Mouse (Mus musculus) kidney, adult 2 months (tissue): Measurements from ENCODE around the gene Rnaset2a. TPM values are rescaled to one million over a fixed set of nuclear protein-coding genes. Genes with fewer than 3 reads are reported as not detected.
A peak's percentile ranks its signal among the peaks of the same experiment; 100 is the strongest.
"Not testable (repeated sequence)": the region's sequence is repeated elsewhere in the genome, so short reads cannot be mapped to it uniquely, and the experiment has no call there.

ENCODE experiments used
- DNase-seq: peaks from one replicate; pipeline ENCODE4 v3.0.0; 2021
- H3K27ac ChIP-seq: fragments of 200-500 bp; 2 replicates; pipeline ENCODE4 v1.5.1; 2012; ENCODE audit warnings: low read depth, low read length, control low read depth, inconsistent platforms; ENCODE audit not compliant: insufficient read depth
- H3K27me3 ChIP-seq: fragments of 200-500 bp; replicated peaks from 2 replicates; pipeline ENCODE4 v1.6.1; 2012; ENCODE audit warnings: mild to moderate bottlenecking, moderate library complexity, low read length, inconsistent platforms; ENCODE audit not compliant: control insufficient read depth, insufficient read depth
- H3K36me3 ChIP-seq: fragments of 200-500 bp; 2 replicates; pipeline ENCODE4 v1.6.1; 2012; ENCODE audit warnings: mild to moderate bottlenecking, moderate library complexity, low read length, inconsistent platforms; ENCODE audit not compliant: control insufficient read depth, insufficient read depth
- H3K4me1 ChIP-seq: fragments of 200-500 bp; 2 replicates; pipeline ENCODE4 v1.6.1; 2011; ENCODE audit warnings: low read length; ENCODE audit not compliant: control insufficient read depth, insufficient read depth
- H3K4me3 ChIP-seq: fragments of 200-500 bp; 2 replicates; pipeline ENCODE4 v1.5.1; 2011; ENCODE audit warnings: mild to moderate bottlenecking, low read depth, low read length, control low read depth; ENCODE audit not compliant: insufficient read depth
- WGBS: fragments of 180-500 bp; shearing (Covaris S2); methylation state at CpG from one replicate; pipeline ENCODE4 v1.1.7; 2018; 5-methylcytosine and 5-hydroxymethylcytosine counted together
- polyA plus RNA-seq: library from polyadenylated mRNA; depleted of rRNA; stranded (reverse); fragments of >200 nt; gene quantifications from 2 replicates; pipeline ENCODE4 v1.2.3, GENCODE M21; 2012; rRNA removed

Gene Rnaset2a
- polyA plus RNA-seq, 1 experiment: 90.6 TPM

DNA sequence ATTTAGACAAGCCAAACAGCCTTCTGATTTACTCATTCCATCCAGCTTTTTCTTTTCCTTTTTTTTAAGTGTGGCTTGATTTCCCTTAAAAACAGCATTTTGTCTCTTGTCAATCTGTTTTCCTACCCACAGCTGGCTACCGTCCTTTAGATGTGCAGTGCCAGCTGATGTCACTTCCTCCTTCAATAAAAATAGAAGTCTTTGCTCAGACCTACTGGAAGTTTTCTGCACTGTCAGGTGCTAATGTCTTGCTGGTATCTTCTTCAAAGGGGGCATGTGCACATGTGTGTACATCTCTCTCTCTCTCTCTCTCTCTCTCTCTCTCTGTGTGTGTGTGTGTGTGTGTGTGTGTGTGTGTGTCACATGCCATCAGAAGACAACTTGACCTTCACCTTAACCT is 35.7 kb downstream of the Rnaset2a start:
- H3K27ac ChIP-seq, H3K27me3 ChIP-seq: not testable (repeated sequence)

DNA sequence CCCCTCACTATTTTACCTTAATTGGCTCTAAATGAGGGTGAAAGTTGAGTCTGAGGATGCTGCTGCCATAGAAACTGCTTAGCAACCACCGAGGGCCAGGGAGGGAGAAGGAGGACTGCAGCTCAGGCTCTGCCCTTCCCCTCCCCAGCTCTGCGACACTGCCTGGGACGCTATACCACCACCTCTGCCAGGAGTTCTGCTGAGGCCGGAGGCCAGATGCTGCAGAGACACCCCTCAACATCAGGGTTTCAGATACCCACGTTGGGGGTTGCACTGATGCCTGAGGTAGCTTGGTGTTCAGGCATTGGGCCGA is 46.6 kb downstream of the Rnaset2a start:
- H3K27me3 ChIP-seq, H3K4me1 ChIP-seq, H3K27ac ChIP-seq, H3K36me3 ChIP-seq, H3K4me3 ChIP-seq, DNase-seq: not testable (repeated sequence)
- WGBS: 40% methylated on average over 3 of the region's 6 CpGs

More for the DNA sequence above, 35.7 kb downstream of the Rnaset2a start:
- H3K4me3 ChIP-seq, H3K4me1 ChIP-seq, DNase-seq, H3K36me3 ChIP-seq: not testable (repeated sequence)
- WGBS: no CpG with 5 or more reads among the region's 1 CpGs

DNA sequence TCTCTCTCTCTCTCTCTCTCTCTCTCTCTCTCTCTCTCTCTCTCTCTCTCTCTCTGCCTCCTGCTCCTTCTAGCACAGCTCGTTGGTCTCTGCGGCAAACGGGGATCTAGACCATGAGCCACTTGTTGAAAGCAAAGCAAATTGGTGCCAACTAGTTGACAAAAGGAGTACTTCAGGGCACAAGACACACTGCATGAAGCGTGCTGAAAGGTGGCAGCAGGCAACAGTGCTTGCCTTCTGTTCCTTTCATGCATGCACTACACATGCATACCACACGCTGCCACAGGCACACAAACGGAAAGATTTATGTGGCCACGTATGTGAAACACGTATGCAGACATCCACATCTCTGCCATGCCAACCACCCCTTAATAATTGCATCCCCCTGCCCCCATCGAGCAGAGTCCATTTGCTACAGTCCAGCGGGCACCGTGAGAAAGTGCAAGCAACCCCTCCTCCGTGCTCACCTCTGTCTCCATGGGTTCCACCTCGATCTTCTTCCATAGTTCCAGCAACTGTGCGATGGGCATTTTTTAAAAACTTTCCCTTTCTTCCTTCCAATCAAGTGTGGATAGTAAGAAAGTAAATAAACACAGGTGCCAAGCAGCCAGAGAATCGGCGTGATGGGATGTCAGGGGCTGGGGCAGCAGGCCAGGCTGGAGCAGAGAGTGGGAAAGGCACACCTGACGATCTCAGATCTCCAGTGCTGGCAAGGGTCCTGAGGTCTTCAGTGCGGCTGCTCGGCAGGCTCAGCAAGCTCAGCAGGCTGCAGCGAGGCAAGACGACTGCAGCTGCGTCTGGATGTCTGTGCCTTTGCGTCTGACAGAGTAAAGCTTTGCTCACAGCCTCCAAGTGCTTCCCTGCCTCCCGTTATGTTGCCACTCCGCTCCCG is 47.2 kb downstream of the Rnaset2a start:
- not testable (repeated sequence) for DNase-seq, H3K4me3 ChIP-seq, H3K4me1 ChIP-seq, H3K36me3 ChIP-seq, H3K27ac ChIP-seq, H3K27me3 ChIP-seq
- 19% methylated on average over 6 of the region's 26 CpGs for WGBS

DNA sequence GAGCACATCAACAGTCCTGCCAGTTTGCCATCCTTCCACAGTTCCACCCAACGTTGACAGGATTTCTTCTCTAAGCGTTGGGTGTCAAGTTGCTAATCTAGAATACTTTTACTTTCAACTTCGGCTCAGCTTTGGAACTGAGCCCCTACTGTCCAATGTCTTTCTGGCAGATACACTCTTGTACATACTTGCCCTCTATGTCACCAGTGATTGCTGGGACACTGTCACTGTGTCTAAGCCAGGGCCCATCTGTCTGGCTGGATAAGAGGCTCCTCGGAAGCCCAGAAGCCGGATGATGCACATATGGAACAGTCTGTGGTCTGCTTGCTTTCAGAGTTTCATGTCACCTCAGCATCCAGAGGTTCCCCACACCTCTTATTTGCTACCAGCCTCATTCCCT is 51.7 kb downstream of the Rnaset2a start:
- H3K4me3 ChIP-seq, DNase-seq, H3K4me1 ChIP-seq, H3K27me3 ChIP-seq, H3K36me3 ChIP-seq, H3K27ac ChIP-seq: not testable (repeated sequence)
- WGBS: 42% methylated on average over 4 of the region's 5 CpGs

DNA sequence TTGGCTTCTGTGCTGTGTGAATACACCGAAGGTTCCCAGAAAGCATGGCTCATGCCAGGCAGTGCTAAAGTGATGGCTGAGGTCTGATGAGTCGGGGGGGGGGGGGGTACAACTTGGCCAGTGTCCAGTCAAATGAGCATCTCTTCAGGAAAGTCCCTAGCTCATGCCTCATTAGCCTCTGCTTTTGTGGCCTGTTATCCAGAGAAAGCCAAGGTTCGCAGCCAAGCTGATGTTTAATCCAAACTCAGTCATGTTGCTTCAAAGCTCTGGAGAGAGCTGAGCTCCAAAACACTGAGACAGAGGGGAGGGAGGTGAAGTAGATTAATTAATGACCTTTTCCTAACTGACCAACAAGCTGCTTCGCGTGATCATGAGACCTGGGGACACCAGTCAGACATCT is 52.2 kb downstream of the Rnaset2a start:
- 36% methylated on average over 3 of the region's 5 CpGs for WGBS
- H3K36me3 ChIP-seq, H3K4me1 ChIP-seq, H3K4me3 ChIP-seq, H3K27me3 ChIP-seq, H3K27ac ChIP-seq: not testable (repeated sequence)
- peak; percentile 64 for DNase-seq

DNA sequence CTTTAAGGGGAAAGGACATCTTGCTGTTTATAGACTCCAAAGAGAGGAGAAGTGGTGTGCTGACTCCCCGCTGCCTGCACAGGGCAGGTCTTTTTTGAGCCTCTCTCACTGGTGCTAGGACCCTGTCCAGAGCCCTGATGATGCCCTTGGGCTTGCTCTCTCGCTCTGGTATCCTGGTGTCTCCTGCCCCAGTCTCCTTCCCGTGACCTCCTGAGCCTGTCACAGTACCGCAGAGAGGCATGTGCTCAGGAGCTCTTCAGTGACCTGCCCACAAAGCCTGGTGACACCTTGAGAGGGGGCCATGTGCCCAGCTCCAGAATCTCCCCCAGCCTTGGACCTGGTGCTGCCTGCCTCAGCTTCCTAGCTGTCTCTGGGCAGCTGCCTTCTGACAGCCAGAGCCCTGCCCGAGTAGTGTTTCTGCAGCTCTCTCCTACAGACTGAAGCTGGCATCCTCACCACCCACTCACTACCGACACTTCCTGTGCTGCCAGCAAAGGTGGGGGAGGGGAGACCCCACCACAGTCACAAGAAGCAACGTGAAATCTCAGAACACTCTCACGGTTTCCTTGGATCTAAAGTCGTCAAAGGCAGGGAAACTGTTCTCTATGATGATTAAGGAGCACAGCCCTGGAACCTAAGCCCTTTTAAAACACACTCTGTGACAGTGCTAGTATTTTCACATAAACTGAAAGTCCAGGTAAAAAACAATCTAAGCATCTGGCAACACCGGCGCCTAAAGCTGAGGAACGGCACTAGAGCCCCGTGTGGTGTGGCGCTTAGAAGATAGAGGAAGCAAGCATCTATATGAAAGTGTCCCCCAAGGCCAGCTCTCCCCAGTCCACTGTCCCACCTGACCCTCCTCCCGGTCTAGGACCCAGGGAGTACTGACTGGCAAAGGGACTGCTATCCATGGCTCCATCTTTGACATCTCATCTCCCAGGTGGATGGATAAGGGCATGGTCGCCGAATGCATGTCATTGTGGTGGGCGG is 55.1 kb downstream of the Rnaset2a start:
- H3K27me3 ChIP-seq, H3K4me3 ChIP-seq, H3K36me3 ChIP-seq, DNase-seq, H3K27ac ChIP-seq, H3K4me1 ChIP-seq: not testable (repeated sequence)
- 68% methylated on average over 4 of the region's 18 CpGs for WGBS

DNA sequence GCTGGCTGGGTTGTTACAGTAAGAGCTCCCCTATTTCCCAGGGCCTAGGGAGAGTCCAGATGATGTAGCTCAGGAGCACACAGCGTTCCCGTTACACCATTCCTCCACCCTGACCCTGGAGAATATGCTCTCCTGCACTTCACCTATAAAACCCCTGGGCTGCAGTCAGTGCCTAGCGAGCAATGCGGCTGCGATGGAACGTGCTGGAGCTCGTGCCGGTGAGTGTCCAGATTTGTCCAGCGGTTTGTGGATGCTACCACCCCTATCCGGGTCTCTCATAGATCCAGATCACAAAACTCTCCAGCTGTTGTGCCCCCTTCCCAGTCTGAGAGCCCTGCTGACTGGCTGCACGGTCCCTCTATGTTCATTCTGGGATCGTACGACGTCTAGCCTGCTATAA is 56.6 kb downstream of the Rnaset2a start:
- WGBS: 85% methylated on average over 14 of the region's 14 CpGs
- not testable (repeated sequence) for H3K27me3 ChIP-seq, H3K4me3 ChIP-seq, DNase-seq, H3K36me3 ChIP-seq, H3K27ac ChIP-seq, H3K4me1 ChIP-seq

DNA sequence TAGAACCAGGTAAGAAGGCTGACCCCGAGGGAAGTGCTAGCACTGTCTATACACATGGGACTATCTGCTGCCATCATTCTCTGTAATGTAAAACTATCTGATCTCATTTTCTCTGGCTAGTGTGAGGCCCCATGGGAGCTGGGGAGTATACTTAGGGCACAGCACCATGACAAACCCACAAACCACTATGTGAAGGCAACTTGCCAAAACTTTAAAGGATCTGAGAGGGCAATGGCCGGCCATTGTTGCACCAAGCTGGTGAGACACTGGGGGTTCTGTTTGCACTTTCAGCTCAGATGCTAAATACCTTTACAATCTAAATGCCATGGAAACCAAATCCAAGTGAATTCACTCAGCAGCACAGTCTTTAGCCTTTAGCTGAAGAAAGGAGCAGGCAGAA is 78.0 kb downstream of the Rnaset2a start:
- WGBS: 79% methylated on average over 2 of the region's 2 CpGs
- not testable (repeated sequence) for H3K27ac ChIP-seq, H3K4me1 ChIP-seq, DNase-seq, H3K36me3 ChIP-seq, H3K4me3 ChIP-seq, H3K27me3 ChIP-seq

Other genes starting within 250 kb of the Rnaset2a start
- 0.91 and 1.8 TPM in 2 replicates for gene Tagap, start 222.1 kb downstream of the Rnaset2a start, polyA plus RNA-seq
- gene Rsph3a, start 202.5 kb downstream of the Rnaset2a start, polyA plus RNA-seq: 77.2 and 85.9 TPM in 2 replicates
- 0.30 and 1.0 TPM in 2 replicates for gene Gm49673, start 309 bp downstream of the Rnaset2a start, polyA plus RNA-seq
- 3.0 and 4.4 TPM in 2 replicates for gene Fgfr1op, start 17.4 kb upstream of the Rnaset2a start, polyA plus RNA-seq
- 0.08 and 2.2 TPM in 2 replicates for gene Ccr6, start 87.9 kb upstream of the Rnaset2a start, polyA plus RNA-seq
- gene Mpc1, start 134.8 kb upstream of the Rnaset2a start, polyA plus RNA-seq: 519 and 608 TPM in 2 replicates
- gene Sft2d1, start 163.0 kb upstream of the Rnaset2a start, polyA plus RNA-seq: 70.2 and 76.1 TPM in 2 replicates
- 0.05 and 0.14 TPM in 2 replicates for gene Prr18, start 189.4 kb upstream of the Rnaset2a start, polyA plus RNA-seq
- 0.06 TPM in 1 of 2 replicates, not detected in the other for gene T2, start 207.9 kb upstream of the Rnaset2a start, polyA plus RNA-seq